Mouse (Mus musculus) C2C12 (cell line): ENCODE results near the gene Rad51b. TPM values are rescaled to one million over a fixed set of nuclear protein-coding genes. Genes with fewer than 3 reads are reported as not detected.

Experiments
- H3K27me3 ChIP-seq: one replicate; pipeline ENCODE4 v1.6.1; 2011; ENCODE audit not compliant: control insufficient read depth, insufficient read depth, insufficient read length
- H3K36me3 ChIP-seq: one replicate; pipeline ENCODE4 v1.6.1; 2011; ENCODE audit not compliant: control insufficient read depth, insufficient read depth
- H3K4me3 ChIP-seq: one replicate; pipeline ENCODE4 v1.5.1; 2011; ENCODE audit warnings: mild to moderate bottlenecking, control low read depth; ENCODE audit not compliant: poor library complexity, insufficient read depth, severe bottlenecking
- H3K79me2 ChIP-seq: one replicate; pipeline ENCODE4 v1.6.1; 2011; ENCODE audit not compliant: control insufficient read depth, insufficient read depth
- H3K79me3 ChIP-seq: one replicate; pipeline ENCODE4 v1.6.1; 2011; ENCODE audit warnings: low read depth, control low read depth
- H3ac ChIP-seq: one replicate; pipeline ENCODE3; 2011; ENCODE audit warnings: low read depth; ENCODE audit not compliant: control insufficient read depth, insufficient read length
- CEBPB ChIP-seq: IDR thresholded peaks from one replicate; pipeline ENCODE4 v1.6.1; 2011; ENCODE audit warnings: low read depth, mild to moderate bottlenecking, control low read depth, moderate library complexity
- CTCF ChIP-seq: IDR thresholded peaks from one replicate; pipeline ENCODE4 v1.5.1; 2011; ENCODE audit not compliant: control insufficient read depth, insufficient read depth, insufficient read length
- FOSL1 ChIP-seq: IDR thresholded peaks from one replicate; pipeline ENCODE4 v1.8.0; 2011; ENCODE audit warnings: mild to moderate bottlenecking, low read length; ENCODE audit not compliant: poor library complexity, insufficient read depth, severe bottlenecking
- MAX ChIP-seq: IDR thresholded peaks from one replicate; pipeline ENCODE4 v1.6.1; 2011; ENCODE audit warnings: mild to moderate bottlenecking, control low read depth
- MYOD1 ChIP-seq: IDR thresholded peaks from one replicate; pipeline ENCODE4 v1.6.1; 2011; ENCODE audit warnings: low read depth; ENCODE audit not compliant: control insufficient read depth, insufficient read length
- MYOG ChIP-seq: IDR thresholded peaks from one replicate; pipeline ENCODE4 v1.6.1; 2011; ENCODE audit not compliant: control insufficient read depth, insufficient read length; ENCODE audit errors: extremely low read depth
- USF1 ChIP-seq: IDR thresholded peaks from one replicate; pipeline ENCODE4 v1.6.1; 2011; ENCODE audit warnings: low read depth, mild to moderate bottlenecking, control low read depth, moderate library complexity
- polyA plus RNA-seq: library from polyadenylated mRNA; unstranded; fragments of >200 nt; fragmentation: generic; extraction: Trizol; gene quantifications from one replicate; pipeline ENCODE4 v1.2.1, GENCODE M21; 2012; ENCODE audit warnings: missing spikeins

The Rad51b gene
- polyA plus RNA-seq, 1 experiment = 1.3 TPM

DNA sequence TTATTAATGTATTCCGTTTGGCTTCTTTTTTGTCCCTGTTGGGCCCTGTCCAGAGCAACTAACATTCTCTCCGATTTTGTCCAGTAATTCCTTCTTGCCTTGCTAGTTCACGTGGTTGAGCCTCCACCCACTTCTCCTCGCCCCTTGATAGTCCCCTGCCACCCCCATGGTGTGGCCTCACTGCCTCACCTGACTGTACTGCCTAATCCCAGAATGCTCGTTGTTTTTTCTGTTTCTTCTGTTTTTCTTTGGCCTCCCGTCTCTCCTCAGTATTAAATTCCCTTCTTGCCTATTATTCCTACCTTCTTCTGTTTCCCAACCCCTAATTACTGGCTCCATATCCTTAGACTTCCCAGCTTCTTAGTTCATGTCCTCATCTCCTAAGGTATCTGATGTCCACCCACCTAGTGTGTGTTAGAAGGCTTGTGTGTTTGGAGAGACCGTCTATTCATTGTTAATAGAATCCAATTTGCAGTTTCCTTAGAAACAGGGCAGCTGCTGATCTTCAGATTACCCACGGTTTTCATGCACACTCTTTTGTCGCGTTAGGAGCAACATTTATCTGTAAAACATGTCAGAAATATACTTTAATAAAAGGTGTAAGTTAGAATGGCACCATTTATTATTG lies 233.3 kb downstream of the Rad51b start:
- H3K79me3 ChIP-seq = no peaks in the 10 kb centered on the region
- H3K4me3 ChIP-seq = no peak overlapping the region
- H3K36me3 ChIP-seq = no peaks in the 10 kb centered on the region
- no peaks in the 10 kb centered on the region for H3K27me3 ChIP-seq
- no peaks in the 10 kb centered on the region for H3K79me2 ChIP-seq
- H3ac ChIP-seq = no peak overlapping the region
- TF ChIP-seq USF1 (no peak), CTCF (no peak), FOSL1 (no peak), MYOG (no peak), CEBPB (no peak), MYOD1 (no peak), MAX (no peak)

GRCm38 (mm10) chr12:79531809-79532798 lies 235.0 kb downstream of the Rad51b start:
- H3K4me3 ChIP-seq = no peak overlapping the region
- H3K79me2 ChIP-seq = no peaks in the 10 kb centered on the region
- H3K36me3 ChIP-seq = no peaks in the 10 kb centered on the region
- no peaks in the 10 kb centered on the region for H3K27me3 ChIP-seq
- no peak for TF ChIP-seq USF1
- TF ChIP-seq CEBPB = peak; percentile 70
- peak; percentile 19 for TF ChIP-seq FOSL1
- no peak for TF ChIP-seq MYOG
- no peaks in the 10 kb centered on the region for H3K79me3 ChIP-seq
- H3ac ChIP-seq = no peak overlapping the region

DNA sequence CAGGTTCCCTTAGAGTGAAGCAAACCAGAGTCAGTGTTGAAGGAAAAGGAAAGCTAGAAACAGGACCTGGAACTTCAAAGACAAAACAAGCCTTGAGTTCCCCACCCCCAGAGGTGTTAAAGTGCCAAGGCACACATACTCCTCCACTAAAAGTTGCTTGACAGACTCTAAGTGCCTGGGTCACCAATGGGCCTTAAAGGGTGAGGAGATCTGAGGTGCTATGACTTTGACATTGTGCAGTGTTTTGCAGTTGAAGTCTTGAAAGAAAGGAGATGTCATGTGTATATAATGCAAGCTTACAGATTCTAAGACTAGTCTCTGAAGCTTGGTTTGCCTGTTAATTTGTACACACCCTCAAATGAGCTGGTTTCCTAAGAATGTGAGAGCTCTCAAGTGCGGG lies 237.7 kb downstream of the Rad51b start:
- H3K36me3 ChIP-seq = no peaks in the 10 kb centered on the region
- no peaks in the 10 kb centered on the region for H3K27me3 ChIP-seq
- no peaks in the 10 kb centered on the region for H3K79me2 ChIP-seq
- TF ChIP-seq CEBPB (no peak), USF1 (no peak), MAX (no peak), MYOG (no peak), CTCF (no peak), MYOD1 (no peak), FOSL1 (no peak)
- H3ac ChIP-seq = no peak overlapping the region
- no peaks in the 10 kb centered on the region for H3K79me3 ChIP-seq
- no peak overlapping the region for H3K4me3 ChIP-seq

GRCm38 (mm10) chr12:79535532-79536437 lies 238.7 kb downstream of the Rad51b start:
- Histone ChIP-seq H3ac (no peak overlapping the region), H3K27me3 (no peaks in the 10 kb centered on the region), H3K4me3 (no peak overlapping the region), H3K36me3 (no peaks in the 10 kb centered on the region), H3K79me2 (no peaks in the 10 kb centered on the region), H3K79me3 (no peaks in the 10 kb centered on the region)
- TF ChIP-seq CTCF = no peak

DNA sequence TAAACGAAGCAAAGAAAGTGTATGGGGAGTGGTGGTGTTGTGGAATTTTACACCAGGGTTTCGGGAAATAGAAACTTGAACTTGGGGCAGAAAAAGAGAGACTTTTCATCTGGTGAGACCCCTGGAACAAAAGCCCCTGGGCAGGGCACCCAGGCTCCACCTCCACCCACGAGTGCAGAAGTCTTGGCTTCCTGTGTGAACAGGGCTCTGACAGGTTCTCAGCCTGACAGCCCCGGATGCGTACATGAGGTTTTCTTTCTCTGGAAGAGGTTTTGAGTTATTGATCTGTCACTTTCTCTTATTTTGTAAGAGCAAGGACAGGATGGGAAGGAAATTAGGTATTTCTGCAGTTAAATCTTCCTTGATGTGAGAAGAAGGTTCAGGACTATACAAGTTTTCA lies 243.1 kb downstream of the Rad51b start:
- H3K4me3 ChIP-seq = no peak overlapping the region
- no peaks in the 10 kb centered on the region for H3K27me3 ChIP-seq
- no peaks in the 10 kb centered on the region for H3K79me3 ChIP-seq
- H3K79me2 ChIP-seq = no peaks in the 10 kb centered on the region
- no peaks in the 10 kb centered on the region for H3K36me3 ChIP-seq
- TF ChIP-seq FOSL1 = no peak
- TF ChIP-seq MYOD1 = no peak
- TF ChIP-seq MYOG = no peak
- TF ChIP-seq CEBPB = no peak
- TF ChIP-seq USF1 = no peak
- TF ChIP-seq CTCF = no peak
- TF ChIP-seq MAX = no peak
- H3ac ChIP-seq = no peak overlapping the region
